Mouse (Mus musculus) 416B (cell line): ENCODE measurements around the gene Gpha2.

Source experiments
- DNase-seq: peaks from one replicate; pipeline ENCODE4 v3.0.0; 2011; ENCODE audit warnings: low read depth

Gpha2 gene

GRCm38 (mm10) chr19:6241274-6242107, 15.3 kb downstream of the Gpha2 start, which contains the start of gene Atg2a:
Gene Atg2a, plus strand, starts transcription at chr19:6241668.
- peak; percentile 100 for DNase-seq

- peak; percentile 89 for DNase-seq
Measured at GRCm38 (mm10) chr19:6242281-6242680, 16.1 kb downstream of the Gpha2 start.

GRCm38 (mm10) chr19:6243226-6243625, 17.0 kb downstream of the Gpha2 start:
- DNase-seq: no peak

GRCm38 (mm10) chr19:6245806-6246205, 19.6 kb downstream of the Gpha2 start:
- DNase-seq: no peak

GRCm38 (mm10) chr19:6247526-6248300, 21.5 kb downstream of the Gpha2 start:
- no peak for DNase-seq

- DNase-seq: no peak
Measured at GRCm38 (mm10) chr19:6253021-6253420, 26.8 kb downstream of the Gpha2 start.

- DNase-seq: peak; percentile 38
Measured at GRCm38 (mm10) chr19:6260428-6260827, 34.2 kb downstream of the Gpha2 start.

- DNase-seq: no peak
Measured at GRCm38 (mm10) chr19:6260946-6261345, 34.8 kb downstream of the Gpha2 start.

GRCm38 (mm10) chr19:6261379-6261778, 35.2 kb downstream of the Gpha2 start:
- no peak for DNase-seq

GRCm38 (mm10) chr19:6262222-6262621, 36.0 kb downstream of the Gpha2 start:
- peak; percentile 76 for DNase-seq

- DNase-seq: no peak
Measured at GRCm38 (mm10) chr19:6262839-6263433, 36.8 kb downstream of the Gpha2 start.

GRCm38 (mm10) chr19:6264200-6264599, 38.0 kb downstream of the Gpha2 start:
- DNase-seq: no peak

GRCm38 (mm10) chr19:6264945-6265344, 38.8 kb downstream of the Gpha2 start:
- no peak for DNase-seq

GRCm38 (mm10) chr19:6265727-6266182, 39.6 kb downstream of the Gpha2 start:
- DNase-seq: no peak

GRCm38 (mm10) chr19:6267306-6268169, 41.4 kb downstream of the Gpha2 start:
- DNase-seq: no peak

- DNase-seq: peak; percentile 93
Measured at GRCm38 (mm10) chr19:6268170-6268528, 42.0 kb downstream of the Gpha2 start.

- DNase-seq: peak; percentile 91
Measured at GRCm38 (mm10) chr19:6268670-6269132, 42.5 kb downstream of the Gpha2 start.

GRCm38 (mm10) chr19:6269798-6270475, 43.8 kb downstream of the Gpha2 start:
- peak; percentile 74 for DNase-seq

GRCm38 (mm10) chr19:6270661-6271060, 44.5 kb downstream of the Gpha2 start:
- no peak for DNase-seq

GRCm38 (mm10) chr19:6271206-6271605, 45.0 kb downstream of the Gpha2 start:
- no peak for DNase-seq

- no peak for DNase-seq
Measured at GRCm38 (mm10) chr19:6272053-6272452, 45.9 kb downstream of the Gpha2 start.
